Mouse (Mus musculus): ENCODE measurements around the gene Nop14. TPM values are rescaled to one million over a fixed set of nuclear protein-coding genes. Genes with fewer than 3 reads are reported as not detected.

Gene Nop14
- polyA plus RNA-seq (2014; fragmentation: Illumina TruSeq; extraction: RNeasy Lipid Tissue Mini Kit (QIAGEN cat#74804); ENCODE audit: low read depth, low replicate concordance), result 12.1 TPM

DNA sequence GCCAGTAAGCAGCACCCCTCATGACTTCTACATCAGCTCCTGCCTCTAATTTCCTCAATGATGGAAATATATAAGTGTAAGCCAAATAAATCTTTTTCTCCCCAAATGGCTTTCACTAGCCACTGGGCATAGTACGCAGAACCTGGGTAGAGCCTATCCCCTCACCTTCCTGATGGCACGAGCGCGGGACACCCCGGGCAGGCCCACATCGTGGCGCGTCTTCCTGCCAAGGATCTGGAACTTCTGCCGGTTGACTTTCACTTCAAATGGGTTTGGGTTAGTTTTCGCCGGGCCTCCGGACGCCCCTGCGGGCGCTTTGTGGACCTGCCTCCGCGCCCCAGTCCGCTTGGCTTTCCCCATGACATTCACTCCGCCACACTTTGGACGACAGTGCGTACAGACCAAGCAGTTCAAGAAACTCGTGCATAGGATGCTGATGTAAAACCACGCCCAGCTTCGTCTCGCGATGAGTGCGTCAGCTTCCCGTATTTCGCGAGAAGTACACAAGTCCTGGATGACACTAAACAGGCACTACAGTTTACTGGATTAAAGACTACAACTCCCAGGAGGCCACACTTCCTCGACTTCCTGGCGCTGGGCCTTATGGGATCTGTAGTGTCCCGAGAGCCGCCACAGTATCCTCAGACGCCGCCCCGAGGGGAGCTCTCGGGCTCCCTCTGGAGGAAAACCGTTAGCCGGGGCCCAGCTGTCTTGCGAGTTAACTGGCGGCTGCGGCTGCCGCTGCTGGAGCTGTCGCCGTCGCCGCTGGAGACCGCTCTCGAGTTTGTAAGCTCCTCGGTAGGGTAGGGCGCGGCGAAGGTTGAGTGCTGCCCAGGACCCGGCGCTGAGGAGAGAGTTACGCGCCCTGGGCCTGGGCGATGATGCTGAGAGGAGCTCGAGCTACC lies at the start of gene Nop14, which contains the start of gene Grk4:
Nop14 (minus strand) TSS at position 463 of the 905 bp plus-strand sequence.
Grk4 (plus strand) TSS at position 694 of the 905 bp plus-strand sequence.

DNA sequence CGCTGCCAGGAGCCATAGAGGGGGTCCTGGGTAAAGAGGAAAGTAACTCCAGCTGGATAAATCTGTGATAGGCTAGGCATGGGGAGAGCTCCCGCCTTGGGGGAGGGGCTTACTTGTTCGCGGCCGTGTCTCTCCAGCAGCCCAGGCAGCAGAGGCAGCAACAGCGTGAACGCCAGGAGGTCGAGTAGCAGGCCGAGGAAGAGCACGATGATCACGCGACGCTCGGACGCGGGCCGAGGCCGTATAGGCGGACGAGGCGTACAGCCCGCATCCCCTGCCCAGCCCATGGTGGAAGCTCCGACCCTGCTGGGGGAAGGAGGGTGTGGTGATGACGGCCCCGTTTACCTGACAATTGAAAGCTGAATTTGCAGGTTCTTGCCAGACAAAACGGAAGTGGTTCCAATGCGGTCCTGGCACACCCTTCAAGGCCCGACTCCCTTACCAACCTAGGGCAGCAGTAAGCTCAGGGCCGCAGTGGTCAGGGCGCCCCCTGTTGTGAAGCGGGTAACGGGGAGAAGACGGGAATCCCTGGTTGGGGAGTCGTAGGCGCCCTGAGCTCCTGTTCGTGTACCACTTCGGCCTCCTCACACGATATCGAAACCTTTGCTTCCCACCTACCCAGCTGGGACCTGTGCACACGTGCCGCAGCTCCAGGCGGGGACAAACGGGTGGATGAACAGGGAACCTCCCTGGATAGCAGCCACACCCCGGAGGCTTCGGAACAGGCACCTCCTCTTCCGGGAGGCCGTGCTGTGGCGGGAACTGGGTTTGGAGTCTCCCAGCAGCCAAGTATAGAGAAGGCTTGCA lies 23.3 kb downstream of the Nop14 start, which contains the start of gene Mfsd10:
Mfsd10 (minus strand) TSS at position 732 of the 807 bp plus-strand sequence.

Other genes starting within 250 kb of the Nop14 start
- 1.9 TPM for gene Tnip2, start 146.2 kb downstream of the Nop14 start, polyA plus RNA-seq (2014; fragmentation: Illumina TruSeq; extraction: RNeasy Lipid Tissue Mini Kit (QIAGEN cat#74804); ENCODE audit: low read depth, low replicate concordance)
- 2.9 TPM for gene Sh3bp2, start 134.3 kb downstream of the Nop14 start, polyA plus RNA-seq (2014; fragmentation: Illumina TruSeq; extraction: RNeasy Lipid Tissue Mini Kit (QIAGEN cat#74804); ENCODE audit: low read depth, low replicate concordance)
- gene Add1, start 86.5 kb downstream of the Nop14 start, polyA plus RNA-seq (2014; fragmentation: Illumina TruSeq; extraction: RNeasy Lipid Tissue Mini Kit (QIAGEN cat#74804); ENCODE audit: low read depth, low replicate concordance), result 21.8 TPM
- not detected for gene Mfsd10, start 22.9 kb downstream of the Nop14 start, polyA plus RNA-seq (2014; fragmentation: Illumina TruSeq; extraction: RNeasy Lipid Tissue Mini Kit (QIAGEN cat#74804); ENCODE audit: low read depth, low replicate concordance)
- 3.2 TPM for gene Grk4, start 231 bp upstream of the Nop14 start, polyA plus RNA-seq (2014; fragmentation: Illumina TruSeq; extraction: RNeasy Lipid Tissue Mini Kit (QIAGEN cat#74804); ENCODE audit: low read depth, low replicate concordance)
- gene Htt, start 101.6 kb upstream of the Nop14 start, polyA plus RNA-seq (2014; fragmentation: Illumina TruSeq; extraction: RNeasy Lipid Tissue Mini Kit (QIAGEN cat#74804); ENCODE audit: low read depth, low replicate concordance), result 2.3 TPM
- gene Msantd1, start 247.9 kb upstream of the Nop14 start, polyA plus RNA-seq (2014; fragmentation: Illumina TruSeq; extraction: RNeasy Lipid Tissue Mini Kit (QIAGEN cat#74804); ENCODE audit: low read depth, low replicate concordance), result not detected